Mouse (Mus musculus) ES-E14 (cell line): ENCODE measurements around the gene Gatad2a. TPM values are rescaled to one million over a fixed set of nuclear protein-coding genes. Genes with fewer than 3 reads are reported as not detected.

ENCODE experiments used
- DNase-seq: peaks from one replicate; pipeline ENCODE4 v3.0.0-alpha.2; 2013; ENCODE audit warnings: low read depth, low spot score
- H3K27ac ChIP-seq: 2 replicates; pipeline ENCODE4 v1.5.1; 2012; ENCODE audit warnings: low read depth, mild to moderate bottlenecking, low read length, moderate library complexity, mixed read lengths; ENCODE audit not compliant: poor library complexity, insufficient read depth, severe bottlenecking
- H3K36me3 ChIP-seq: 2 replicates; pipeline ENCODE4 v1.6.1; 2012; ENCODE audit warnings: mild to moderate bottlenecking, low read length, moderate library complexity, mixed read lengths; ENCODE audit not compliant: control insufficient read depth, poor library complexity, insufficient read depth, severe bottlenecking
- H3K4me1 ChIP-seq, 2 experiments: fragments of 150-350 bp in 1 of 2; sonication (generic) in 1 of 2; 2 replicates each; pipeline ENCODE4 v1.6.1; 2012; ENCODE audit warnings: low read length in 2 of 2, mild to moderate bottlenecking in 1 of 2, mixed read lengths in 1 of 2; ENCODE audit not compliant: control insufficient read depth in 2 of 2, insufficient read depth in 2 of 2, poor library complexity in 1 of 2
- H3K4me3 ChIP-seq, 2 experiments: fragments of 150-350 bp in 1 of 2; sonication (generic) in 1 of 2; 2 replicates each; pipeline ENCODE4 v1.5.1; 2012; ENCODE audit warnings: low read length in 2 of 2, low read depth in 1 of 2, mild to moderate bottlenecking in 1 of 2, mixed read lengths in 1 of 2; ENCODE audit not compliant: insufficient read depth in 1 of 2, poor library complexity in 1 of 2, severe bottlenecking in 1 of 2
- H3K9ac ChIP-seq: 2 replicates; pipeline ENCODE4 v1.6.1; 2012; ENCODE audit warnings: low read depth, mild to moderate bottlenecking, low read length, mixed read lengths; ENCODE audit not compliant: poor library complexity, insufficient read depth, severe bottlenecking
- H3K9me3 ChIP-seq: fragments of 150-350 bp; sonication (generic); 2 replicates; pipeline ENCODE4 v1.6.1; 2012; ENCODE audit warnings: low read depth, mild to moderate bottlenecking, low read length; ENCODE audit not compliant: control insufficient read depth, insufficient read depth
- CHD2 ChIP-seq: IDR thresholded peaks from 2 replicates; pipeline ENCODE4 v1.6.1; 2014; ENCODE audit warnings: mild to moderate bottlenecking, low read depth, low read length, inconsistent platforms
- HCFC1 ChIP-seq: IDR thresholded peaks from 2 replicates; pipeline ENCODE4 v1.6.1; 2012; ENCODE audit warnings: low read length, inconsistent platforms, borderline replicate concordance; ENCODE audit not compliant: insufficient read depth
- MAFK ChIP-seq: IDR thresholded peaks from 2 replicates; pipeline ENCODE4 v1.6.1; 2014; ENCODE audit warnings: mild to moderate bottlenecking, low read depth, low read length, inconsistent platforms; ENCODE audit not compliant: insufficient read depth
- ZC3H11A ChIP-seq: IDR thresholded peaks from 2 replicates; pipeline ENCODE4 v1.6.1; 2012; ENCODE audit warnings: low read depth, mild to moderate bottlenecking, inconsistent platforms, low read length, borderline replicate concordance
- ZNF384 ChIP-seq: IDR thresholded peaks from 2 replicates; pipeline ENCODE4 v1.6.1; 2012; ENCODE audit warnings: low read depth, low read length, inconsistent platforms
- in situ Hi-C, 2 experiments: fragments of 600-800 bp; cut with MboI; formaldehyde crosslinking; loops; one replicate each; pipeline ENCODE4 v1.15.1; 2025; ENCODE audit warnings: low sequenced_read_pairs in 2 of 2, inconsistent platforms in 1 of 2; ENCODE audit not compliant: unreplicated experiment in 2 of 2
- total RNA-seq: library from RNA; depleted of rRNA; stranded (reverse); fragments of 300-350 nt; gene quantifications from 2 replicates; pipeline ENCODE4 v1.2.3, GENCODE M21; 2012

Gene Gatad2a
- total RNA-seq, 1 experiment = 139 TPM

DNA sequence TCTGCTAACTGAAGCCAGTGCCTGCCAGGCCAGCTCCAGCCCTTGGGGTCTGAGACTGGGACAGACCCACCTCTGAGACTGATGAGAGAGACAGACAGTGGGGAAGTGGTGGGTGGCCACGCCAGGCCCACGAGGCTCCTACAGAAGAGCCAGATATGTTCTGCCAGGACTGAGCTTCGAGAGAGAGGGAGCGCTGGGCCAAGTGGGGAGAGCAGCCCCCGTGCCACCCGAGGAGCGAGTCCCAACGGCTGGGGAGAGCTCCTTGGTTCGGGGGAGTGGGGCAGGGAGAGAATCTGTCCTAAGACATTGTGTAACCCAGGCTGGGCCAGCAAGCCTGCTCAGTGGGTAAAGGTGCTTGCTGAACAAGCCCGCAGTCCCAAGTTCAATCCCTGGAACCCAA is 119.2 kb downstream of the Gatad2a start:
- in situ Hi-C loops = loop anchor here in 1 of 2 experiments (10.0 kb wide), 1 partner anchor 552 kb away; no protein-coding TSS in a partner anchor
- no peak overlapping the region for H3K9ac ChIP-seq
- no peak overlapping the region for H3K4me3 ChIP-seq
- H3K9me3 ChIP-seq = no peaks in the 10 kb centered on the region
- H3K4me1 ChIP-seq = peaks cover 0 to 6% of the 10 kb centered on the region in 2 experiments; a peak in 1 of 4 replicates
- no peak for DNase-seq
- H3K27ac ChIP-seq = no peak overlapping the region
- H3K36me3 ChIP-seq = no peaks in the 10 kb centered on the region
- TF ChIP-seq CHD2 = no peak
- TF ChIP-seq HCFC1 = no peak
- TF ChIP-seq MAFK = no peak

DNA sequence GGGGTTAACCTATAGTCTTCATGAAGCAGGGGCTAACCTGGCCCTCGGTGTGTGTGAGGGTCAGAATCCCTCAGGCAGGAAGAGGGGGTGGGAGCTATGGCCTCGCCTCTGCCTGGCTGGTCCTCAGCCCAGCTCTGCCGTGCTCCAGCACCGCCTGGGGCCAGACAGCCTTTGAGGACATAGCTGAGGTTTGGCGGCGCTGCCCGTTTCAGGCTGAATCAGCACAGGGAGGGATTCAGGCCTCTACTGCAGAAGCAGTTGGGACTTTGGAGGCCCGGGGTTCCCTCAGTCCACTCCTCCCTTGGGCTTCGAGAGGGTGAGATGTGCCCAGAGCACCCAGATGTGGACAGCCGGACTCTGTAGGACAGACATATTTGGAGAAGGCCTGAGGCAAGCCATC is 120.1 kb downstream of the Gatad2a start:
- no peak for DNase-seq
- Histone ChIP-seq H3K27ac (no peak overlapping the region), H3K36me3 (no peaks in the 10 kb centered on the region), H3K9me3 (no peaks in the 10 kb centered on the region), H3K4me1 (peaks cover 0 to 1% of the 10 kb centered on the region in 2 experiments; a peak in 1 of 4 replicates), H3K9ac (no peak overlapping the region), H3K4me3 (no peak overlapping the region)
- in situ Hi-C loops = loop anchor here in 1 of 2 experiments (10.0 kb wide), 1 partner anchor 551 kb away; no protein-coding TSS in a partner anchor
- TF ChIP-seq ZNF384 (no peak), CHD2 (no peak), HCFC1 (no peak), ZC3H11A (no peak), MAFK (no peak)

DNA sequence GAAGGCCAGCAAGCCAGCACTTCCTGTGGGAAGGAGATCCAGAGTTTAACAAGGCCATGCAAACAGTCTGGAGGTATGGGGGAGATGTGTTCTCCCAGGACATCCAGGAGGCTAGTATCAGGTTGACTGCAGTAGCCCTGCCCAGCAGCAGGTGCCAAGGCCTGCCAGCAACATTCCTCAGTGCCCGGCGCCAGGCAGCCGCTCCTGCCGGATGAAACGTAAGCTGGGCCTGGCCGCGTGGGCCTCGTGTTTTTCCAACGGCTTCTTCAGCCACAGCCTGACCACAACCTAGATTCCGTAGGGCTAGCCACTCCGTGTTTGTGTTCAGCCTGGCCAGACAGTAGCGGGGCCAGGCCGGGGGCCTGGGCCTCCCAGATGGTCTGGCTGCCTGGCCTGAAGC is 121.5 kb downstream of the Gatad2a start:
- in situ Hi-C loops = loop anchor here in 1 of 2 experiments (10.0 kb wide), 1 partner anchor 550 kb away; no protein-coding TSS in a partner anchor
- no peak overlapping the region for H3K27ac ChIP-seq

DNA sequence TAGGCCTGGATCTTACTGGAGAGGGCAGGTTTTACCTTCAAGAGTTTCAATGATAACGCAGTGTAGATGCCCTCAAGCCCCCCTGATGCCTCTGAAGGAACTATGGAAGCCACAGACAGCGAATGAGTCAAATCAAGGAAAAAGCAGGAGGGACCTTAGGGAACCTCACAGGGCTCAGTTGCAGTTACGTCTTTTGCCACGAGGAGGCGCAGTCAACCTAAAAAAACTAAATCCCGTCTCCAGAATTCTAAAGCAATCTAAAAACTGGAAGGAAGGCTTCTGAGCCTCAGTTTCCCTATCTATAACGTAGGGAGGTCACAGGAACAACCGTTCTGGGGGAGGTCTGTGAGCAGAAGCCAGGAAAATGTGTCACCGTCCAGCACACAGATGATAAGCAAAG is 122.0 kb downstream of the Gatad2a start:
- in situ Hi-C loops = loop anchor here in 1 of 2 experiments (10.0 kb wide), 1 partner anchor 549 kb away; no protein-coding TSS in a partner anchor
- Histone ChIP-seq H3K36me3 (no peaks in the 10 kb centered on the region), H3K9ac (no peak overlapping the region), H3K9me3 (no peaks in the 10 kb centered on the region), H3K4me1 (no peaks in the 10 kb centered on the region), H3K4me3 (no peak overlapping the region), H3K27ac (no peak overlapping the region)
- TF ChIP-seq MAFK = no peak
- TF ChIP-seq ZNF384 = peak; percentile 55; the same call in 1 of the 2 replicates
- no peak for TF ChIP-seq CHD2
- TF ChIP-seq ZC3H11A = peak; percentile 59; the same call in 1 of the 2 replicates
- TF ChIP-seq HCFC1 = no peak
- DNase-seq = peak; percentile 62

More for the DNA sequence above, 121.5 kb downstream of the Gatad2a start:
- TF ChIP-seq HCFC1 (no peak), MAFK (no peak), ZC3H11A (no peak), ZNF384 (no peak), CHD2 (no peak)
- no peak overlapping the region for H3K4me3 ChIP-seq
- H3K36me3 ChIP-seq = no peaks in the 10 kb centered on the region
- no peaks in the 10 kb centered on the region for H3K9me3 ChIP-seq
- DNase-seq = no peak
- H3K9ac ChIP-seq = no peak overlapping the region
- H3K4me1 ChIP-seq = no peaks in the 10 kb centered on the region

DNA sequence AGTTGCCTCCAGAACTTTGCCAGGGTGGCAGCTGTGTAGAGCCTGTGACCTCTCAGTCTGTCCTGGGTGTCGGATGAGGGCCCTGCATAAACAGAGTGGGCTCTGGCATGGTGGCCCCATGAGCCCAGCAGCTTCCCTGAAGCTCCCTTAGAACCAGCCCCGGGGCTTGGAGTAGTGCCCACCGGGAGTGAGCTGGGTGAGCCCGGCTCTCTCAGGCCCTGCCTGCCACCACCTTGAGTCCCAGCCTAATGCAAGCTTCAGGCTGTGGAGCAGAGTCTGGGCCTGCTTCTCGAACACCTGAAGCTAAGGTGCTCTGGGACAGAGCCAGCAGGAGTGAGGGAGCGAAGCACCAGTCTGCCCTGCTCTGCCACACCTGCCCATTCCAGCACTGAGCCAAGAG is 125.3 kb downstream of the Gatad2a start:
- H3K4me1 ChIP-seq = no peaks in the 10 kb centered on the region
- no peak for DNase-seq
- H3K36me3 ChIP-seq = no peaks in the 10 kb centered on the region
- H3K4me3 ChIP-seq = no peak overlapping the region
- H3K9ac ChIP-seq = no peak overlapping the region
- no peaks in the 10 kb centered on the region for H3K9me3 ChIP-seq
- H3K27ac ChIP-seq = no peak overlapping the region
- in situ Hi-C loops = loop anchor here in 1 of 2 experiments (10.0 kb wide), 1 partner anchor 546 kb away; no protein-coding TSS in a partner anchor
- TF ChIP-seq ZC3H11A = no peak
